Mouse (Mus musculus): ENCODE measurements around the gene Adam1a.

Gene Adam1a

GRCm38 (mm10) chr5:121544910-121545792, at the start of gene Adam1a, which contains the start of gene Gm42878:
TSS of gene Adam1a (minus strand) at chr5:121545482.
TSS of gene Gm42878 (minus strand) at chr5:121545482.
- no peak for DNase-seq (ENCODE audit: low spot score)

- no peak for DNase-seq (ENCODE audit: low spot score)
Observed at GRCm38 (mm10) chr5:121594714-121595313, 49.5 kb upstream of the Adam1a start.

GRCm38 (mm10) chr5:121593451-121594401, 48.4 kb upstream of the Adam1a start, which contains the start of gene Aldh2:
TSS of gene Aldh2 (minus strand) at chr5:121593824.
- DNase-seq (ENCODE audit: low spot score): peak; percentile 86

- no peak for DNase-seq (ENCODE audit: low spot score)
Observed at GRCm38 (mm10) chr5:121592816-121593407, 47.6 kb upstream of the Adam1a start.

GRCm38 (mm10) chr5:121592064-121592815, 47.0 kb upstream of the Adam1a start:
- DNase-seq (ENCODE audit: low spot score): no peak

- DNase-seq (ENCODE audit: low spot score): peak; percentile 50
Observed at GRCm38 (mm10) chr5:121591417-121592063, 46.3 kb upstream of the Adam1a start.

GRCm38 (mm10) chr5:121589928-121590327, 44.6 kb upstream of the Adam1a start:
- no peak for DNase-seq (ENCODE audit: low spot score)

GRCm38 (mm10) chr5:121586400-121587039, 41.2 kb upstream of the Adam1a start:
- no peak for DNase-seq (ENCODE audit: low spot score)

- DNase-seq (ENCODE audit: low spot score): no peak
Observed at GRCm38 (mm10) chr5:121585699-121586098, 40.4 kb upstream of the Adam1a start.

GRCm38 (mm10) chr5:121585005-121585404, 39.7 kb upstream of the Adam1a start:
- DNase-seq (ENCODE audit: low spot score): no peak

- peak; percentile 91 for DNase-seq (ENCODE audit: low spot score)
Observed at GRCm38 (mm10) chr5:121583765-121584501, 38.7 kb upstream of the Adam1a start.

GRCm38 (mm10) chr5:121581945-121582344, 36.7 kb upstream of the Adam1a start:
- DNase-seq (ENCODE audit: low spot score): no peak

- no peak for DNase-seq (ENCODE audit: low spot score)
Observed at GRCm38 (mm10) chr5:121576927-121577488, 31.7 kb upstream of the Adam1a start.

GRCm38 (mm10) chr5:121575867-121576266, 30.6 kb upstream of the Adam1a start:
- no peak for DNase-seq (ENCODE audit: low spot score)

- no peak for DNase-seq (ENCODE audit: low spot score)
Observed at GRCm38 (mm10) chr5:121574145-121574544, 28.9 kb upstream of the Adam1a start.

GRCm38 (mm10) chr5:121570787-121571186, 25.5 kb upstream of the Adam1a start:
- DNase-seq (ENCODE audit: low spot score): no peak

- no peak for DNase-seq (ENCODE audit: low spot score)
Observed at GRCm38 (mm10) chr5:121569881-121570420, 24.7 kb upstream of the Adam1a start.

GRCm38 (mm10) chr5:121566035-121566681, 20.9 kb upstream of the Adam1a start:
- no peak for DNase-seq (ENCODE audit: low spot score)

All from ovary, adult 18-20 months (tissue).